Mouse (Mus musculus) frontal cortex, adult 2 months (tissue): ENCODE data around the gene Meox2. TPM values are rescaled to one million over a fixed set of nuclear protein-coding genes. Genes with fewer than 3 reads are reported as not detected.
"Not testable (repeated sequence)": the region's sequence is repeated elsewhere in the genome, so short reads cannot be mapped to it uniquely, and the experiment has no call there.

Source experiments
- DNase-seq, 2 experiments: peaks; one replicate each; pipeline ENCODE4 v3.0.0; 2022; ENCODE audit warnings: low spot score in 1 of 2; ENCODE audit errors: extremely low spot score in 1 of 2
- polyA plus RNA-seq: library from polyadenylated mRNA; depleted of rRNA; stranded (reverse); fragments of >200 nt; gene quantifications from 2 replicates; pipeline ENCODE4 v1.2.3, GENCODE M21; 2012; rRNA removed

Gene Meox2
- 0.17 and 0.18 TPM in 2 replicates for polyA plus RNA-seq

- DNase-seq = no peak
Observed at GRCm38 (mm10) chr12:37108390-37108738, at the start of gene Meox2. TSS of gene Meox2 (plus strand) at chr12:37108540.

- no peak for DNase-seq
Observed at GRCm38 (mm10) chr12:37072636-37073035, 35.7 kb upstream of the Meox2 start.

- DNase-seq = peak in 1 of 2 experiments; percentile 32
Observed at GRCm38 (mm10) chr12:37077308-37077707, 31.0 kb upstream of the Meox2 start.

GRCm38 (mm10) chr12:37080005-37080404 lies 28.3 kb upstream of the Meox2 start:
- DNase-seq = not testable (repeated sequence)

GRCm38 (mm10) chr12:37106541-37106940 lies 1.8 kb upstream of the Meox2 start:
- no peak for DNase-seq

GRCm38 (mm10) chr12:37107150-37107549 lies 1.2 kb upstream of the Meox2 start:
- DNase-seq = no peak

- no peak for DNase-seq
Observed at GRCm38 (mm10) chr12:37107713-37108389, 489 bp upstream of the Meox2 start.

GRCm38 (mm10) chr12:37108819-37109473 lies 606 bp downstream of the Meox2 start:
- no peak for DNase-seq

GRCm38 (mm10) chr12:37109474-37110012 lies 1.2 kb downstream of the Meox2 start:
- DNase-seq = no peak

- DNase-seq = no peak
Observed at GRCm38 (mm10) chr12:37110977-37111376, 2.6 kb downstream of the Meox2 start.

GRCm38 (mm10) chr12:37119246-37119645 lies 10.9 kb downstream of the Meox2 start:
- DNase-seq = no peak

- DNase-seq = no peak
Observed at GRCm38 (mm10) chr12:37123763-37124162, 15.4 kb downstream of the Meox2 start.

GRCm38 (mm10) chr12:37142080-37142703 lies 33.9 kb downstream of the Meox2 start:
- DNase-seq = no peak

- no peak for DNase-seq
Observed at GRCm38 (mm10) chr12:37143879-37144278, 35.5 kb downstream of the Meox2 start.

GRCm38 (mm10) chr12:37167742-37168141 lies 59.4 kb downstream of the Meox2 start:
- no peak for DNase-seq

GRCm38 (mm10) chr12:37173324-37173723 lies 65.0 kb downstream of the Meox2 start:
- no peak for DNase-seq

- DNase-seq = no peak
Observed at GRCm38 (mm10) chr12:37183689-37184088, 75.3 kb downstream of the Meox2 start.

GRCm38 (mm10) chr12:37188940-37189488 lies 80.7 kb downstream of the Meox2 start:
- DNase-seq = no peak
